ENCODE assay signal across 8 mouse cellular contexts in the genomic region with DNA sequence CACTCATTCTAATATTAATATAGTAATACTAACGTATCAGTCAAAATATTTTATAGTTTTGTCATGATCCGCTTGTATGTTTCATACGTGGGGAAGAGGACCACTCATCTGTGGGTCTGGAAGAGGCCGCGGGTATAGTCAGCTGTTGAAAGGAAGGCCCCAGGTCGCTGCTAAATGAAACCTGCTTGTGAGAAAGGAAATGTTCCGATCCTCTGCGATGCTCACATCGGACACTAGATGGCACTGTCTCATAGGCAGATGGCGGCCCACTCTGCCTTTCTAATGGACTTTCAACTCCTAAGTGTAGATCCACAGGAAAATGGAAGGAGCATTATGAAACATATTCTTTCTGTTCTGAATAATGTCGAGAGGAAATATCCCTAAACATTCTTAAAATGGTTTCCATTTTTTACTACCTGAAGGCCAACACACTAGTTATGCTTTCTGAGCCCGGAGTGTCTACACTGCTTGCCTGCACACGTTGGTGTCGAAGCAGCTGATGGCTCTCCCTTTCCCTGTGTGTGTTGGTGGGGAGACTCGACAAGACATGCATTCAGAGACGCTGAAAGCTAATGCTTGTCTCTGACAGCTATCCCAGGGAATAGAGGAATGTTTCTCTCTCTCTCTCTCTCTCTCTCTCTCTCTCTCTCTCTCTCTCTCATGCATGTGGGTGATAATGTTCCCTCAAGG.
DNase-seq lines count a peak whose midpoint lies in the region; ATAC-seq and TF ChIP-seq lines count a peak whose summit lies in the region.

No protein-coding gene starts in this region.

- no peak overlapping the region for H3K4me2 ChIP-seq in kidney, embryonic 16.5 days (replicated peaks; ENCODE audit: low read depth, low read length)
- no peak overlapping the region for H3K4me2 ChIP-seq in limb, embryonic 13.5 days (replicated peaks)
- no peak overlapping the region for H3K4me2 ChIP-seq in neural tube, embryonic 11.5 days (ENCODE audit: low read depth)
- no peak overlapping the region for H3K4me2 ChIP-seq in stomach, postnatal 0 days (replicated peaks; ENCODE audit: low read depth)

- no peaks in the 10 kb centered on the region for H3K27me3 ChIP-seq in kidney, embryonic 16.5 days (ENCODE audit: insufficient read depth, low read length)
- H3K27me3 ChIP-seq in kidney, adult 2 months (replicated peaks; ENCODE audit: control insufficient read depth, insufficient read depth, low read length), result no peaks in the 10 kb centered on the region
- no peaks in the 10 kb centered on the region for H3K27me3 ChIP-seq in limb, embryonic 13.5 days
- no peaks in the 10 kb centered on the region for H3K27me3 ChIP-seq in neural tube, embryonic 11.5 days (ENCODE audit: control insufficient read depth, insufficient read depth, low read length)
- no peaks in the 10 kb centered on the region for H3K27me3 ChIP-seq in stomach, postnatal 0 days (ENCODE audit: control insufficient read depth, insufficient read depth, low read length)

- H3K9ac ChIP-seq in kidney, embryonic 16.5 days (replicated peaks; ENCODE audit: low read length), result no peak overlapping the region
- H3K9ac ChIP-seq in limb, embryonic 13.5 days, result no peak overlapping the region
- no peak overlapping the region for H3K9ac ChIP-seq in neural tube, embryonic 11.5 days (ENCODE audit: low read length)
- H3K9ac ChIP-seq in stomach, postnatal 0 days (ENCODE audit: low read length), result no peak overlapping the region

- no peaks in the 10 kb centered on the region for H3K4me1 ChIP-seq in kidney, embryonic 16.5 days (ENCODE audit: insufficient read depth, low read length)
- H3K4me1 ChIP-seq in kidney, adult 2 months (ENCODE audit: control insufficient read depth, insufficient read depth, low read length), result no peaks in the 10 kb centered on the region
- peaks cover 19% of the 10 kb centered on the region for H3K4me1 ChIP-seq in limb, embryonic 13.5 days
- no peaks in the 10 kb centered on the region for H3K4me1 ChIP-seq in neural tube, embryonic 11.5 days (ENCODE audit: control insufficient read depth, insufficient read depth, low read length)
- no peaks in the 10 kb centered on the region for H3K4me1 ChIP-seq in stomach, postnatal 0 days (replicated peaks; ENCODE audit: control insufficient read depth, insufficient read depth)

- H3K27ac ChIP-seq in kidney, embryonic 16.5 days (ENCODE audit: low read length), result no peak overlapping the region
- H3K27ac ChIP-seq in kidney, adult 2 months (ENCODE audit: insufficient read depth, low read depth, low read length), result no peak overlapping the region
- H3K27ac ChIP-seq in limb, embryonic 13.5 days, result no peak overlapping the region
- H3K27ac ChIP-seq in neural tube, embryonic 11.5 days (ENCODE audit: low read depth, low read length), result no peak overlapping the region
- H3K27ac ChIP-seq in stomach, postnatal 0 days (replicated peaks), result no peak overlapping the region

- TF ChIP-seq EP300 in stomach, postnatal 0 days (optimal IDR thresholded peaks at IDR 0.05), result no peak

- WGBS in kidney, embryonic 16.5 days, result 29% methylated on average over 16 of the region's 16 CpGs
- 25% methylated on average over 16 of the region's 16 CpGs for whole genome bisulfite sequencing in kidney, adult 2 months
- WGBS in limb, embryonic 13.5 days, result 23% methylated on average over 16 of the region's 16 CpGs
- WGBS in neural tube, embryonic 11.5 days, result 31% methylated on average over 16 of the region's 16 CpGs
- WGBS in stomach, postnatal 0 days, result 21% methylated on average over 16 of the region's 16 CpGs

- H3K36me3 ChIP-seq in kidney, embryonic 16.5 days (ENCODE audit: insufficient read depth, low read length), result no peaks in the 10 kb centered on the region
- no peaks in the 10 kb centered on the region for H3K36me3 ChIP-seq in kidney, adult 2 months (ENCODE audit: control insufficient read depth, insufficient read depth, low read length)
- no peaks in the 10 kb centered on the region for H3K36me3 ChIP-seq in limb, embryonic 13.5 days
- H3K36me3 ChIP-seq in neural tube, embryonic 11.5 days (ENCODE audit: control insufficient read depth, insufficient read depth, low read length), result no peaks in the 10 kb centered on the region
- no peaks in the 10 kb centered on the region for H3K36me3 ChIP-seq in stomach, postnatal 0 days (ENCODE audit: control insufficient read depth, insufficient read depth, low read length)

- TF ChIP-seq CTCF in kidney, adult 2 months (conservative IDR thresholded peaks at IDR 0.05; ENCODE audit: insufficient read depth, insufficient read length, low read depth, low read length), result peak; percentile 99
- peak; percentile 100 for TF ChIP-seq CTCF in stomach, postnatal 0 days (IDR thresholded peaks at IDR 0.05; ENCODE audit: low read depth)

- no peak overlapping the region for H3K4me3 ChIP-seq in kidney, embryonic 16.5 days (ENCODE audit: low read length)
- H3K4me3 ChIP-seq in kidney, adult 2 months (ENCODE audit: insufficient read depth, low read depth, low read length), result no peak overlapping the region
- H3K4me3 ChIP-seq in limb, embryonic 13.5 days, result no peak overlapping the region
- no peak overlapping the region for H3K4me3 ChIP-seq in neural tube, embryonic 11.5 days (ENCODE audit: low read depth, low read length)
- H3K4me3 ChIP-seq in stomach, postnatal 0 days (ENCODE audit: low read depth, low read length), result no peak overlapping the region

- peak; percentile 87 for DNase-seq in kidney, adult 18-20 months
- peak; percentile 84 to 88 for DNase-seq in cerebellum, postnatal 25 days
- DNase-seq in frontal cortex, postnatal 36 days (ENCODE audit: low spot score in 2 of 2), result peak; percentile 87 to 95
- peak; percentile 84 for DNase-seq in kidney, adult 2 months
- peak; percentile 84 for DNase-seq in neural tube, embryonic 11.5 days (ENCODE audit: low spot score)
- peak; percentile 84 for DNase-seq in stomach, postnatal 0 days (ENCODE audit: low spot score)

- no peak; the same call in 1 of the 2 replicates for ATAC-seq in kidney, embryonic 16.5 days (ENCODE audit: low FRiP score, low TSS enrichment)
- peak; percentile 39; the same call in 1 of the 2 replicates for ATAC-seq in limb, embryonic 13.5 days (ENCODE audit: low FRiP score, low read depth)
- ATAC-seq in neural tube, embryonic 11.5 days (ENCODE audit: insufficient read depth, low FRiP score, low TSS enrichment), result no peak; the same call in 1 of the 2 replicates
- 0 out of 2 replicates have a peak, but pooled peaks have one; percentile 38 for ATAC-seq in stomach, postnatal 0 days (ENCODE audit: low FRiP score, low TSS enrichment)

- H3K9me3 ChIP-seq in kidney, embryonic 16.5 days (ENCODE audit: low read length), result no peaks in the 10 kb centered on the region
- no peaks in the 10 kb centered on the region for H3K9me3 ChIP-seq in limb, embryonic 13.5 days
- H3K9me3 ChIP-seq in neural tube, embryonic 11.5 days (ENCODE audit: control insufficient read depth, low read length), result no peaks in the 10 kb centered on the region
- H3K9me3 ChIP-seq in stomach, postnatal 0 days (ENCODE audit: control insufficient read depth, low read length), result no peaks in the 10 kb centered on the region

- no peak for TF ChIP-seq POLR2A in kidney, adult 2 months (IDR thresholded peaks at IDR 0.05; ENCODE audit: low read depth, low read length)

Comparison
In these comparisons a context has a peak if more than half of its experiments do, and no peak if none do; other contexts are left out.
1. ATAC-seq: peak in limb, embryonic 13.5 days (single experiment) and stomach, postnatal 0 days (single experiment); none in kidney, embryonic 16.5 days (single experiment) and neural tube, embryonic 11.5 days (single experiment).
2. Peak in every context shown above with its lines, with median percentiles within 50 percentile points of each other: DNase-seq.